9 mouse cellular contexts compared by ENCODE assay signal in the genomic region with DNA sequence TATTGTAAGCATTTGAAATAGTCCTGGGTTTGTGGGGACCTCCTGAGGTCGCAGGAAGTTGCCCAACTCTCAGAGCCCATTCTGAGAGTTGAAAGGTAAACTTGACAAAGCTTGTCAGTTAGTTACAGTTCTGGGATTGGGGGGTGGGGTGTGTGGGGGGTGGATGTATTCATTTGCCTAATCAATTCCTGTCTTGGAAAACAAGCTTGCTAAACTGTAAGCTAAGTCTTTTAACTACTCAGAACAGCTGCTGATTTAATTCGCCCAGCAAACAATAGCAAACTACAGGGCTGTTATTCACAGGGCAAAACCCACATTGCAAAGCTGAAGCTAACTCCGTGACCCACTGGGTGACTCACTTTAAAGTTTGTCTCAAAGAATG.
DNase-seq lines count a peak whose midpoint lies in the region; ATAC-seq and TF ChIP-seq lines count a peak whose summit lies in the region.
"Had no signal": no experiment of that assay in that cellular context is flagged by ENCODE, and none has a peak within 500 bp of the region (broad histone marks: within the 10 kb centered on the region; RNA-seq: fewer than 3 reads in every experiment).

No protein-coding gene starts in this region.

- peak; percentile 74 for DNase-seq in ES-CJ7 (ENCODE audit: low read depth, low spot score)
- peak; percentile 57 for DNase-seq in brain, embryonic 14.5 days (ENCODE audit: low read depth)
- no peak for DNase-seq in liver, embryonic 13.5 days
- no peak for DNase-seq in layer of hippocampus, adult 9-10 months (ENCODE audit: low spot score)
- no peak for DNase-seq in layer of hippocampus, adult 2 months (ENCODE audit: low spot score in 2 of 2)
- DNase-seq: cerebellum, adult 18-20 months; thymus, postnatal 36 days had no signal

- H3K4me1 ChIP-seq in intestine, postnatal 0 days (replicated peaks; ENCODE audit: control insufficient read depth, insufficient read depth, low read length), result 0 out of 2 replicates have a peak, but pooled peaks cover 7% of the 10 kb centered on the region
- H3K4me1 ChIP-seq in intestine, embryonic 16.5 days (ENCODE audit: control insufficient read depth, insufficient read depth, low read length), result peaks cover 9% of the 10 kb centered on the region
- peaks cover 51% of the 10 kb centered on the region for H3K4me1 ChIP-seq in liver, embryonic 13.5 days (replicated peaks)

- no peak for TF ChIP-seq CTCF in intestine, postnatal 0 days (IDR thresholded peaks at IDR 0.05; ENCODE audit: low read depth)
- no peak for TF ChIP-seq CTCF in brain, embryonic 14.5 days (IDR thresholded peaks at IDR 0.05; ENCODE audit: borderline replicate concordance, extremely low read depth, insufficient read depth, insufficient read length)
- no peak for TF ChIP-seq CTCF in layer of hippocampus, adult 2 months (conservative IDR thresholded peaks at IDR 0.05)

- H3K27ac ChIP-seq in intestine, postnatal 0 days (ENCODE audit: low read depth, low read length), result peak overlapping the region; percentile 15; the same call in 1 of the 2 replicates
- no peak overlapping the region for H3K27ac ChIP-seq in intestine, embryonic 16.5 days (ENCODE audit: low read length)
- peak overlapping the region; percentile 86 for H3K27ac ChIP-seq in liver, embryonic 13.5 days
- H3K27ac ChIP-seq in layer of hippocampus, adult 2 months, result no peak overlapping the region

- H3K27me3 ChIP-seq in intestine, postnatal 0 days (replicated peaks; ENCODE audit: control insufficient read depth, insufficient read depth, low read length), result no peaks in the 10 kb centered on the region
- no peaks in the 10 kb centered on the region for H3K27me3 ChIP-seq in intestine, embryonic 16.5 days (replicated peaks; ENCODE audit: control insufficient read depth, insufficient read depth, low read length)
- H3K27me3 ChIP-seq in liver, embryonic 13.5 days, result no peaks in the 10 kb centered on the region

- no peak overlapping the region for H3K9ac ChIP-seq in intestine, postnatal 0 days (ENCODE audit: low read depth, low read length)
- no peak overlapping the region for H3K9ac ChIP-seq in intestine, embryonic 16.5 days (ENCODE audit: low read depth, low read length)
- peak overlapping the region; percentile 49 for H3K9ac ChIP-seq in liver, embryonic 13.5 days

- no peak for ATAC-seq in intestine, postnatal 0 days
- no peak for ATAC-seq in intestine, embryonic 16.5 days
- ATAC-seq in liver, embryonic 13.5 days (ENCODE audit: low read depth), result peak; percentile 40

- TF ChIP-seq POLR2A in brain, embryonic 14.5 days (IDR thresholded peaks at IDR 0.05; ENCODE audit: borderline replicate concordance, extremely low read depth, insufficient read depth, insufficient read length, poor library complexity, severe bottlenecking), result no peak

- no peak overlapping the region for H3K4me3 ChIP-seq in intestine, postnatal 0 days (ENCODE audit: low read depth, low read length)
- no peak overlapping the region for H3K4me3 ChIP-seq in intestine, embryonic 16.5 days (ENCODE audit: low read length)
- H3K4me3 ChIP-seq in liver, embryonic 13.5 days (replicated peaks), result no peak overlapping the region
- no peak overlapping the region for H3K4me3 ChIP-seq in layer of hippocampus, adult 2 months

- WGBS in intestine, postnatal 0 days, result 51% methylated on average over 3 of the region's 3 CpGs
- 35% methylated on average over 3 of the region's 3 CpGs for WGBS in intestine, embryonic 16.5 days
- 23% methylated on average over 3 of the region's 3 CpGs for WGBS in liver, embryonic 13.5 days (ENCODE audit: insufficient replicate concordance)

- H3K36me3 ChIP-seq in intestine, postnatal 0 days (ENCODE audit: control insufficient read depth, insufficient read depth), result no peaks in the 10 kb centered on the region
- H3K36me3 ChIP-seq in intestine, embryonic 16.5 days (ENCODE audit: control insufficient read depth, insufficient read depth, low read length), result no peaks in the 10 kb centered on the region
- no peaks in the 10 kb centered on the region for H3K36me3 ChIP-seq in liver, embryonic 13.5 days

- no peaks in the 10 kb centered on the region for H3K9me3 ChIP-seq in intestine, postnatal 0 days (ENCODE audit: control insufficient read depth)
- no peaks in the 10 kb centered on the region for H3K9me3 ChIP-seq in intestine, embryonic 16.5 days (ENCODE audit: control insufficient read depth, low read length)
- no peaks in the 10 kb centered on the region for H3K9me3 ChIP-seq in liver, embryonic 13.5 days (replicated peaks)

- peak overlapping the region; percentile 21; the same call in 1 of the 2 replicates for H3K4me2 ChIP-seq in intestine, postnatal 0 days (replicated peaks; ENCODE audit: low read depth)
- no peak overlapping the region for H3K4me2 ChIP-seq in intestine, embryonic 16.5 days (ENCODE audit: low read depth, low read length)
- H3K4me2 ChIP-seq in liver, embryonic 13.5 days, result peak overlapping the region; percentile 17

Comparison
In these comparisons a context has a peak if more than half of its experiments do, and no peak if none do; other contexts are left out.
1. H3K27ac ChIP-seq: peak in intestine, postnatal 0 days (single experiment) and liver, embryonic 13.5 days (single experiment); none in intestine, embryonic 16.5 days (single experiment) and layer of hippocampus, adult 2 months (single experiment).
2. DNase-seq: peak in ES-CJ7 (single experiment) and brain, embryonic 14.5 days (single experiment); none in liver, embryonic 13.5 days (single experiment), layer of hippocampus, adult 9-10 months (single experiment) and layer of hippocampus, adult 2 months (0 of 2).